Mouse (Mus musculus) embryonic facial prominence, embryonic 12.5 days (tissue): Measurements from ENCODE around the gene Htra3. TPM values are rescaled to one million over a fixed set of nuclear protein-coding genes. Genes with fewer than 3 reads are reported as not detected.
A peak's percentile ranks its signal among the peaks of the same experiment; 100 is the strongest.

Experiments
- ATAC-seq: fragments of 200-750 bp; cut with Nextera tagmentation; 2 replicates; pipeline ENCODE4 v1.8.0; 2017; ENCODE audit not compliant: insufficient number of reproducible peaks, insufficient read depth, low FRiP score, low TSS enrichment
- H3K27ac ChIP-seq: fragments of 300-500 bp; sonication (generic); 2 replicates; pipeline ENCODE4 v1.5.1; 2016; ENCODE audit warnings: mild to moderate bottlenecking
- H3K27me3 ChIP-seq: fragments of 300-500 bp; sonication (generic); 2 replicates; pipeline ENCODE4 v1.6.1; 2016; ENCODE audit warnings: mild to moderate bottlenecking, moderate library complexity
- H3K36me3 ChIP-seq: fragments of 300-500 bp; sonication (generic); 2 replicates; pipeline ENCODE4 v1.6.1; 2016; ENCODE audit warnings: mild to moderate bottlenecking
- H3K4me1 ChIP-seq: fragments of 300-500 bp; sonication (generic); 2 replicates; pipeline ENCODE4 v1.6.1; 2016
- H3K4me2 ChIP-seq: fragments of 300-500 bp; sonication (generic); replicated peaks from 2 replicates; pipeline ENCODE4 v1.6.1; 2016; ENCODE audit warnings: mild to moderate bottlenecking, moderate library complexity
- H3K4me3 ChIP-seq: fragments of 300-500 bp; sonication (generic); 2 replicates; pipeline ENCODE4 v1.5.1; 2016; ENCODE audit warnings: mild to moderate bottlenecking
- H3K9ac ChIP-seq: fragments of 300-500 bp; sonication (generic); 2 replicates; pipeline ENCODE4 v1.6.1; 2016; ENCODE audit warnings: mild to moderate bottlenecking, moderate library complexity
- H3K9me3 ChIP-seq: fragments of 300-500 bp; sonication (generic); 2 replicates; pipeline ENCODE4 v1.6.1; 2016; ENCODE audit warnings: mild to moderate bottlenecking, moderate library complexity
- WGBS: fragments of 180-500 bp; shearing (Covaris S2); methylation state at CpG from one replicate; pipeline ENCODE4 v1.1.7; 2016; 5-methylcytosine and 5-hydroxymethylcytosine counted together
- polyA plus RNA-seq: library from polyadenylated mRNA; unstranded; fragments of >200 nt; fragmentation: Nextera tagmentation; extraction: Ambion mirVana; gene quantifications from 2 replicates; pipeline ENCODE4 v1.2.1, GENCODE M21; 2016

Htra3 gene
- polyA plus RNA-seq, 1 experiment from 2014 or later = 5.7 TPM

DNA sequence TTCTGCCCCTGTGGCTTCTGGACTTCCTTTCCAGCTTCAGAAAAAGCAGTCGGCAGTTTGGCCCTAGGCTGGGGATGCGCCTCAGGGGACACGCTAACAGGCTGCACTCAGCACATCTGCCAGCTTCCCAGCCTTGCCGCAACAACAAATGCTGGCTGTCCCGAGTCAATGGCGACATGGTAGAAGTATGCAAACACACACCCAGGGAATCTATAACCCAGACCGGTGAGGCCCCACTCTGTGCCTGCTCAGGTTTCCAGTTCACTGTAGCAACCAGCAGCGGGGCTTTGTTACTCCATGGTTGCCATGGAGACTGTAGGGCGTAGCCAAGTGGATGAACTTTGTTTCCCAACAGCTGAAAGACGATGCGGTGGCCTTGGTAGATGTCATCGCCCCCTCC lies 70.2 kb downstream of the Htra3 start:
- peak; percentile 86 for ATAC-seq
- WGBS = 8% methylated on average over 12 of the region's 12 CpGs
- no peak overlapping the region for H3K9ac ChIP-seq
- no peaks in the 10 kb centered on the region for H3K9me3 ChIP-seq
- H3K4me1 ChIP-seq = peaks cover 22% of the 10 kb centered on the region
- peak overlapping the region; percentile 29; the same call in 1 of the 2 replicates for H3K4me2 ChIP-seq
- H3K4me3 ChIP-seq = no peak overlapping the region
- peak overlapping the region; percentile 82 for H3K27ac ChIP-seq
- H3K27me3 ChIP-seq = no peaks in the 10 kb centered on the region
- no peaks in the 10 kb centered on the region for H3K36me3 ChIP-seq

DNA sequence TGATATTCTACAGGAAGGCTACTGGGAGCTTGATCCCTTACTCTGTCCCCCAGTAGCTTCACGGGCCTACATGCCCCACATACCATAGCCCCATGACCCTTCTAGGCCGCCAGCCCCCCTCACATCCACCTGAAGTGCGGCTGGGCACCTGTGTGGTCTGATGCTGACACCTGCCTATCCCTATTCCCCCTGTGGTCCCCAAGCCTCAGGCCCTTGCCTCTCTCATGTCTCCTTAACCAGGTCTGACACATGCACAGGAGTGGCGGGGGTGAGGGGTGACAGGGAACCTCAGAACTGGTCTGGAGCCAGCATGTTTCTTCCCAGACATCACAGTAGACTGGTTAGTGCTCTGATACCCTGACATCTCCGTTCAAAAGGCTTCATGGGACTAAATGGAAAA lies 71.0 kb downstream of the Htra3 start:
- no peak overlapping the region for H3K4me3 ChIP-seq
- H3K4me2 ChIP-seq = 0 out of 2 replicates have a peak overlapping the region, but pooled peaks have one; percentile 29

DNA sequence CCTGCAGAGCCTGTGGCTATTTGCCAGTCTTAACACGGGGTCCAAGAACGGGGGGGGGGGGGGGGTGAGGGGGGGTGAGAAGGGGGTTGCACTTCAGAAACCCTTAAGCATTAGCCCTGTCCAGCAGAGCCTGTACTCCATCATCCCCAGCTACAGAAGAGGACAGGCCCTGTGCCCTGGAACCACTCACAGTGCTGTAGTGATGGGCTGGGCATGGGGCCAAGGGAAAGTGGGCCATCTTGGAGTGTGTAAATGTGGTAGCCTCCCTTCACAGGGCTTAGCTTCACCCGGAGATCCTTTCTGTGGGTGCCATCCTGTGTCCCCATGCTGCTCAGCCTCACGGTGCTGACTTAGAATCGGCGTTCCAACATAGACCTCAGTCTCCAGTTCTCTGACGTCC lies 71.8 kb downstream of the Htra3 start:
- Histone ChIP-seq H3K9ac (no peak overlapping the region), H3K4me3 (no peak overlapping the region), H3K4me2 (no peak overlapping the region), H3K36me3 (peaks cover 4% of the 10 kb centered on the region), H3K9me3 (no peaks in the 10 kb centered on the region), H3K4me1 (peaks cover 22% of the 10 kb centered on the region), H3K27me3 (no peaks in the 10 kb centered on the region), H3K27ac (no peak overlapping the region)
- ATAC-seq = no peak
- 71% methylated on average over 7 of the region's 7 CpGs for WGBS

More for the DNA sequence above, 71.0 kb downstream of the Htra3 start:
- peak overlapping the region; percentile 82 for H3K27ac ChIP-seq
- 63% methylated on average over 5 of the region's 5 CpGs for whole genome bisulfite sequencing
- no peaks in the 10 kb centered on the region for H3K27me3 ChIP-seq
- no peak overlapping the region for H3K9ac ChIP-seq
- no peaks in the 10 kb centered on the region for H3K36me3 ChIP-seq
- ATAC-seq = no peak
- H3K4me1 ChIP-seq = peaks cover 22% of the 10 kb centered on the region
- H3K9me3 ChIP-seq = no peaks in the 10 kb centered on the region

DNA sequence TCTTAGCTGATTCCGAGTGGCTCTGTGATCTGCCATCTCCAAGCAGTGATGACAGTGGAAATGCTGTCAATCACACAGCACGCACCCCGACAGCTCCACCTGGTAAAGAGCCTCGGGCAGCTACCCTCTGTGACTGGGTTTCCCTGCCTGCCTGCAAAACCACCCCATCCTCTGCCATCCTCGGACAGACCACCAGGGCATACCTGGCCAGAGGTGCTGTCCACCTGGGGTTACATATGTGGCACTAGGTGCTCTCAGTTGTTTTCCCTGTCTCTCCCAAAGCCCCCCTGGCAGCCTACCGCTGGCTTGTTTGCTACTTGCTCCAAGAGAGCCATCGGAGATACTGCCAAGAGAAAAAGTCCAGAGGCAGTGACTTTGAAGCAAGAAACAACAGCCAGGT lies 72.8 kb downstream of the Htra3 start:
- H3K4me3 ChIP-seq = no peak overlapping the region
- no peak overlapping the region for H3K4me2 ChIP-seq
- H3K27ac ChIP-seq = no peak overlapping the region
- peaks cover 22% of the 10 kb centered on the region for H3K4me1 ChIP-seq
- H3K9ac ChIP-seq = no peak overlapping the region
- H3K36me3 ChIP-seq = peaks cover 14% of the 10 kb centered on the region
- no peaks in the 10 kb centered on the region for H3K27me3 ChIP-seq
- 87% methylated on average over 7 of the region's 7 CpGs for WGBS
- H3K9me3 ChIP-seq = no peaks in the 10 kb centered on the region
- no peak for ATAC-seq

DNA sequence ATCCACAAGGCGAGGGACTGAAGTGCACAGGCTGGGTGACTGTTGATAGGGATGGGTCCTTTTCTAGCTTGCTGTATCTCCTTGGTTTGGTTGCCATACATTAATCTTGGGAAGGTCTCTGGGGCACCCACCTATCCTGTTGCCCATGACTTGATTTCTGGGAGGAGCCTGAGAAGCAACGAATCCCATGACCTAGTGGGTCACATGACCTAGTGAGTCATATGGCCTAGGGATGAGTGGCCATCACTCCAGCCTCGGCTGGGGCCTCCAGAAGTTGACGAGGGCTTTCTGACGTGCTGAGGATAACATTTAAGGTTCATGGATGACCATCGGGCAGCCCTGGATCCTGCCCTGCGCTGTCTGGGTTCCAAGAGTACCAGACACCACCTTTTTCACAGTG lies 74.2 kb downstream of the Htra3 start:
- peaks cover 24% of the 10 kb centered on the region for H3K36me3 ChIP-seq
- H3K27me3 ChIP-seq = no peaks in the 10 kb centered on the region
- peaks cover 22% of the 10 kb centered on the region for H3K4me1 ChIP-seq
- WGBS = 79% methylated on average over 7 of the region's 7 CpGs
- no peak overlapping the region for H3K4me3 ChIP-seq
- H3K4me2 ChIP-seq = no peak overlapping the region
- H3K9me3 ChIP-seq = no peaks in the 10 kb centered on the region
- H3K9ac ChIP-seq = no peak overlapping the region
- ATAC-seq = no peak
- no peak overlapping the region for H3K27ac ChIP-seq

Other genes starting within 250 kb of the Htra3 start
- 4.5 and 5.7 TPM in 2 replicates for gene Cpz, start 154.1 kb downstream of the Htra3 start, polyA plus RNA-seq
- 10.6 and 10.8 TPM in 2 replicates for gene Trmt44, start 104.7 kb downstream of the Htra3 start, polyA plus RNA-seq
- gene Acox3, start 96.7 kb downstream of the Htra3 start, polyA plus RNA-seq = 12.5 and 13.4 TPM in 2 replicates
- gene Sh3tc1, start 60.2 kb upstream of the Htra3 start, polyA plus RNA-seq = 5.4 and 6.6 TPM in 2 replicates
- gene Ablim2, start 78.1 kb upstream of the Htra3 start, polyA plus RNA-seq = 0.37 and 0.85 TPM in 2 replicates
- 25.6 and 26.3 TPM in 2 replicates for gene Afap1, start 213.5 kb upstream of the Htra3 start, polyA plus RNA-seq